Mouse (Mus musculus) CD4-positive, CD25-positive, alpha-beta regulatory T cell, adult 4 months (primary cell): ENCODE data around the gene Pafah1b3. TPM values are rescaled to one million over a fixed set of nuclear protein-coding genes. Genes with fewer than 3 reads are reported as not detected.
A peak's percentile ranks its signal among the peaks of the same experiment; 100 is the strongest.
"Not testable (repeated sequence)": the region's sequence is repeated elsewhere in the genome, so short reads cannot be mapped to it uniquely, and the experiment has no call there.

Experiments
- ATAC-seq: one replicate; pipeline ENCODE4 v1.8.0; 2017
- polyA plus RNA-seq, 2 experiments: library from polyadenylated mRNA; unstranded; fragments of 100-300 nt; shearing (Covaris generic); gene quantifications; one replicate each; pipeline ENCODE4 v1.2.1; 2017

Gene Pafah1b3
- polyA plus RNA-seq, result 10 to 100 TPM; 23.6 to 42.6 TPM

- ATAC-seq, result peak; percentile 68
These were observed at the start of gene Pafah1b3 for GRCm38 (mm10) chr7:25297454-25298325. Gene Pafah1b3 (minus strand): TSS chr7:25297986.

- no peak for ATAC-seq
These were observed 43.4 kb upstream of the Pafah1b3 start for GRCm38 (mm10) chr7:25341000-25341784.

GRCm38 (mm10) chr7:25339329-25339728, 41.5 kb upstream of the Pafah1b3 start:
- ATAC-seq, result no peak

GRCm38 (mm10) chr7:25334472-25334871, 36.7 kb upstream of the Pafah1b3 start:
- ATAC-seq, result no peak

GRCm38 (mm10) chr7:25333596-25334307, 36.0 kb upstream of the Pafah1b3 start:
- ATAC-seq, result no peak

- ATAC-seq, result no peak
These were observed 28.4 kb upstream of the Pafah1b3 start for GRCm38 (mm10) chr7:25326233-25326632.

- not testable (repeated sequence) for ATAC-seq
These were observed 27.6 kb upstream of the Pafah1b3 start for GRCm38 (mm10) chr7:25325431-25325830.

GRCm38 (mm10) chr7:25323219-25323618, 25.4 kb upstream of the Pafah1b3 start:
- ATAC-seq, result no peak

GRCm38 (mm10) chr7:25322058-25322484, 24.3 kb upstream of the Pafah1b3 start:
- no peak for ATAC-seq

- no peak for ATAC-seq
These were observed 19.7 kb upstream of the Pafah1b3 start for GRCm38 (mm10) chr7:25317446-25317999.

GRCm38 (mm10) chr7:25316532-25317445, 19.0 kb upstream of the Pafah1b3 start, which contains the start of gene Megf8:
Gene Megf8 (plus strand): TSS chr7:25317164.
- peak; percentile 93 for ATAC-seq

GRCm38 (mm10) chr7:25315306-25316041, 17.7 kb upstream of the Pafah1b3 start:
- no peak for ATAC-seq

- no peak for ATAC-seq
These were observed 17.0 kb upstream of the Pafah1b3 start for GRCm38 (mm10) chr7:25314606-25315305.

GRCm38 (mm10) chr7:25313325-25313724, 15.5 kb upstream of the Pafah1b3 start:
- ATAC-seq, result no peak

- no peak for ATAC-seq
These were observed 13.4 kb upstream of the Pafah1b3 start for GRCm38 (mm10) chr7:25311193-25311592.

GRCm38 (mm10) chr7:25309425-25309824, 11.6 kb upstream of the Pafah1b3 start:
- no peak for ATAC-seq

GRCm38 (mm10) chr7:25308702-25309318, 11.0 kb upstream of the Pafah1b3 start:
- ATAC-seq, result no peak

- no peak for ATAC-seq
These were observed 8.8 kb upstream of the Pafah1b3 start for GRCm38 (mm10) chr7:25306614-25306996.

- no peak for ATAC-seq
These were observed 8.3 kb upstream of the Pafah1b3 start, which contains the start of gene Tmem145 for GRCm38 (mm10) chr7:25305956-25306613. Gene Tmem145 (plus strand): TSS chr7:25306106.
